ENCODE assay signal across 12 mouse cellular contexts in genomic region chr6:52438366-52438765, GRCm38 (mm10).
DNase-seq lines count a peak whose midpoint lies in the region; ATAC-seq and TF ChIP-seq lines count a peak whose summit lies in the region.
"Had no signal": no experiment of that assay in that cellular context is flagged by ENCODE, and none has a peak within 500 bp of the region (broad histone marks: within the 10 kb centered on the region; RNA-seq: fewer than 3 reads in every experiment).

No protein-coding gene starts in this region.

- no peaks in the 10 kb centered on the region for H3K36me3 ChIP-seq in hindbrain, embryonic 10.5 days
- no peaks in the 10 kb centered on the region for H3K36me3 ChIP-seq in hindbrain, embryonic 11.5 days (ENCODE audit: control insufficient read depth, insufficient read depth, low read length)
- H3K36me3 ChIP-seq in lung, postnatal 0 days (ENCODE audit: insufficient read depth, low read length), result no peaks in the 10 kb centered on the region
- H3K36me3 ChIP-seq: forebrain, embryonic 10.5 days had no signal

- H3K27ac ChIP-seq in hindbrain, embryonic 10.5 days, result no peak overlapping the region
- H3K27ac ChIP-seq in hindbrain, embryonic 11.5 days (ENCODE audit: low read depth, low read length), result no peak overlapping the region
- no peak overlapping the region for H3K27ac ChIP-seq in lung, postnatal 0 days (ENCODE audit: low read length)
- H3K27ac ChIP-seq in left cerebral cortex, adult 2 months, result no peak overlapping the region
- H3K27ac ChIP-seq: forebrain, embryonic 10.5 days; hindbrain, embryonic 14.5 days had no signal

- peaks cover 5% of the 10 kb centered on the region for H3K4me1 ChIP-seq in hindbrain, embryonic 10.5 days (replicated peaks)
- no peaks in the 10 kb centered on the region for H3K4me1 ChIP-seq in hindbrain, embryonic 11.5 days (replicated peaks; ENCODE audit: control insufficient read depth, insufficient read depth, low read length)
- H3K4me1 ChIP-seq in lung, postnatal 0 days (ENCODE audit: insufficient read depth, low read depth, low read length), result no peaks in the 10 kb centered on the region; the same call in 1 of the 2 replicates

- intact Hi-C loops in left cerebral cortex, adult 2 months (cut with DNase I), result no loop called here

- no peaks in the 10 kb centered on the region for H3K9me3 ChIP-seq in hindbrain, embryonic 10.5 days
- no peaks in the 10 kb centered on the region for H3K9me3 ChIP-seq in hindbrain, embryonic 11.5 days (ENCODE audit: control insufficient read depth, low read length)
- H3K9me3 ChIP-seq in lung, postnatal 0 days (ENCODE audit: low read length), result no peaks in the 10 kb centered on the region
- H3K9me3 ChIP-seq: forebrain, embryonic 10.5 days had no signal

- no peaks in the 10 kb centered on the region; the same call in 1 of the 2 replicates for H3K27me3 ChIP-seq in hindbrain, embryonic 10.5 days (ENCODE audit: insufficient read depth, poor library complexity, severe bottlenecking)
- no peaks in the 10 kb centered on the region for H3K27me3 ChIP-seq in hindbrain, embryonic 11.5 days (ENCODE audit: control insufficient read depth, insufficient read depth, low read length)
- no peaks in the 10 kb centered on the region for H3K27me3 ChIP-seq in lung, postnatal 0 days (replicated peaks; ENCODE audit: insufficient read depth, low read length)

- no peak for TF ChIP-seq EP300 in lung, postnatal 0 days (IDR thresholded peaks at IDR 0.05)

- WGBS in hindbrain, embryonic 10.5 days, result 59% methylated on average over 8 of the region's 8 CpGs
- WGBS in hindbrain, embryonic 11.5 days, result 55% methylated on average over 8 of the region's 8 CpGs
- WGBS in lung, postnatal 0 days, result 29% methylated on average over 8 of the region's 8 CpGs

- no peak overlapping the region for H3K4me2 ChIP-seq in hindbrain, embryonic 11.5 days (replicated peaks; ENCODE audit: low read depth, low read length)
- H3K4me2 ChIP-seq in lung, postnatal 0 days (replicated peaks; ENCODE audit: low read depth, low read length), result no peak overlapping the region
- H3K4me2 ChIP-seq: hindbrain, embryonic 14.5 days had no signal

- ATAC-seq in hindbrain, embryonic 11.5 days (ENCODE audit: low FRiP score), result no peak
- ATAC-seq in lung, postnatal 0 days, result no peak

- TF ChIP-seq CTCF in lung, postnatal 0 days (IDR thresholded peaks at IDR 0.05), result no peak
- TF ChIP-seq CTCF in left cerebral cortex, adult 2 months (IDR thresholded peaks at IDR 0.05), result no peak

- no peak overlapping the region for H3K9ac ChIP-seq in hindbrain, embryonic 11.5 days (ENCODE audit: low read depth, low read length)
- H3K9ac ChIP-seq in lung, postnatal 0 days (replicated peaks; ENCODE audit: low read depth), result no peak overlapping the region
- H3K9ac ChIP-seq: hindbrain, embryonic 14.5 days had no signal

- peak; percentile 4 for DNase-seq in hindbrain, embryonic 10.5 days (ENCODE audit: low spot score)
- no peak for DNase-seq in hindbrain, embryonic 11.5 days (ENCODE audit: low spot score)
- peak; percentile 35 for DNase-seq in embryo, embryonic 10.5 days (ENCODE audit: low spot score)
- peak; percentile 25 to 58 for DNase-seq in heart, adult 9 months (ENCODE audit: low spot score in 2 of 2)
- DNase-seq in lung, postnatal 0 days (ENCODE audit: low spot score), result peak; percentile 47
- DNase-seq in cerebellum, adult 8-10 months, result no peak
- no peak for DNase-seq in cerebellum, adult 18-20 months
- no peak for DNase-seq in left cerebral cortex, adult 2 months (ENCODE audit: extremely low spot score in 1 of 2, low spot score in 2 of 2)
- DNase-seq: cerebellum, adult 9-11 months; thymus, adult 2 months had no signal

- no peak overlapping the region for H3K4me3 ChIP-seq in hindbrain, embryonic 10.5 days
- H3K4me3 ChIP-seq in hindbrain, embryonic 11.5 days (ENCODE audit: low read depth, low read length), result no peak overlapping the region
- no peak overlapping the region for H3K4me3 ChIP-seq in lung, postnatal 0 days (ENCODE audit: low read depth, low read length)
- no peak overlapping the region for H3K4me3 ChIP-seq in left cerebral cortex, adult 2 months
- H3K4me3 ChIP-seq: forebrain, embryonic 10.5 days had no signal

Comparison
In these comparisons a context has a peak if more than half of its experiments do, and no peak if none do; other contexts are left out.
1. DNase-seq: peak in hindbrain, embryonic 10.5 days (single experiment), embryo, embryonic 10.5 days (single experiment), heart, adult 9 months (2 of 2) and lung, postnatal 0 days (single experiment); none in hindbrain, embryonic 11.5 days (single experiment), cerebellum, adult 8-10 months (single experiment), cerebellum, adult 18-20 months (0 of 2) and left cerebral cortex, adult 2 months (0 of 2).